Mouse (Mus musculus): ENCODE measurements at regions not wholly inside any gene's neighbourhood (a gene's known extent, or its start where the extent isn't known, plus 50 kb on each side); places are given as distances from the start of the nearest gene placed in this dataset.
"Not testable (repeated sequence)": the region's sequence is repeated elsewhere in the genome, so short reads cannot be mapped to it uniquely, and the experiment has no call there.

DNA sequence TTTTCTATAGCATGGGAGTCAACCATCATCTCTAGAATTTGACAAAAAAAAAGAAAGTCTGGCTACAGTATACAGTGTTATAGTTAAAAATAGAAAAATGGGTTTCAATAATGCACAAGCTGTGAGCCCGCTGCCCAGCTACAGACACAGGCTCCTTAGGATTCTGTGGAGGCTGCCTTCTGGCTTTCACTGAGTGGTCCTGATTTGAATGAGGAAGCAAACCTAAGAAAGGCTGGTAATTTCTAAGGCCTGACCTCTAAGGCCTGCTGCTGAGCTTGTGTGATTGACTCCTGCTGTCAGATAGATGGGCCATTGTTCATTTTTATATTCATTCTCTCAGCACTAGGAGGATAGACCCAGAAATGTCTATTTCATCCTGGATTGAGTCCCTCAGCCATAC, 67.7 kb downstream of the Alg10b start:
- H3K36me3 ChIP-seq (ENCODE audit: control insufficient read depth, insufficient read depth, low read length), result no peaks in the 10 kb centered on the region
- no peak overlapping the region for H3K4me3 ChIP-seq (ENCODE audit: control insufficient read depth in 1 of 2, insufficient read depth in 1 of 2, low read depth in 1 of 2, low read length in 2 of 2)
- no peak overlapping the region for H3K4me2 ChIP-seq (ENCODE audit: low read length)
- no peak overlapping the region for H3K27ac ChIP-seq (replicated peaks in 1 of 2; ENCODE audit: control insufficient read depth in 1 of 2, insufficient read depth in 1 of 2, low read depth in 2 of 2, low read length in 2 of 2)
- H3K9ac ChIP-seq (ENCODE audit: low read length), result no peak overlapping the region
- H3K4me1 ChIP-seq (ENCODE audit: control insufficient read depth in 2 of 2, insufficient read depth in 2 of 2, low read length in 2 of 2), result no peaks in the 10 kb centered on the region
- no peaks in the 10 kb centered on the region for H3K27me3 ChIP-seq (ENCODE audit: control insufficient read depth, insufficient read depth, low read length)
- H3K9me3 ChIP-seq (ENCODE audit: control insufficient read depth, low read length), result no peaks in the 10 kb centered on the region
- 89% methylated on average over 1 of the region's 1 CpGs for WGBS
- ATAC-seq (ENCODE audit: insufficient number of reproducible peaks, insufficient read depth, low FRiP score, low read depth), result no peak

- Histone ChIP-seq H3K4me1 (ENCODE audit: control insufficient read depth in 2 of 2, insufficient read depth in 2 of 2, low read length in 2 of 2) (no peaks in the 10 kb centered on the region), H3K27ac (replicated peaks in 1 of 2; ENCODE audit: control insufficient read depth in 1 of 2, insufficient read depth in 1 of 2, low read depth in 2 of 2, low read length in 2 of 2) (no peak overlapping the region), H3K36me3 (ENCODE audit: control insufficient read depth, insufficient read depth, low read length) (no peaks in the 10 kb centered on the region), H3K9ac (ENCODE audit: low read length) (no peak overlapping the region), H3K9me3 (ENCODE audit: control insufficient read depth, low read length) (no peaks in the 10 kb centered on the region), H3K4me2 (ENCODE audit: low read length) (no peak overlapping the region), H3K27me3 (ENCODE audit: control insufficient read depth, insufficient read depth, low read length) (no peaks in the 10 kb centered on the region), H3K4me3 (ENCODE audit: control insufficient read depth in 1 of 2, insufficient read depth in 1 of 2, low read depth in 1 of 2, low read length in 2 of 2) (no peak overlapping the region)
- no peak for ATAC-seq (ENCODE audit: insufficient number of reproducible peaks, insufficient read depth, low FRiP score, low read depth)
- WGBS, result 54% methylated on average over 2 of the region's 2 CpGs
Measured at GRCm38 (mm10) chr15:90294353-90294922, 70.3 kb downstream of the Alg10b start.

- Histone ChIP-seq H3K36me3 (ENCODE audit: control insufficient read depth, insufficient read depth, low read length) (no peaks in the 10 kb centered on the region), H3K4me3 (ENCODE audit: control insufficient read depth in 1 of 2, insufficient read depth in 1 of 2, low read depth in 1 of 2, low read length in 2 of 2) (no peak overlapping the region), H3K27ac (replicated peaks in 1 of 2; ENCODE audit: control insufficient read depth in 1 of 2, insufficient read depth in 1 of 2, low read depth in 2 of 2, low read length in 2 of 2) (no peak overlapping the region), H3K4me2 (ENCODE audit: low read length) (no peak overlapping the region), H3K9ac (ENCODE audit: low read length) (no peak overlapping the region), H3K27me3 (ENCODE audit: control insufficient read depth, insufficient read depth, low read length) (no peaks in the 10 kb centered on the region), H3K4me1 (ENCODE audit: control insufficient read depth in 2 of 2, insufficient read depth in 2 of 2, low read length in 2 of 2) (no peaks in the 10 kb centered on the region), H3K9me3 (ENCODE audit: control insufficient read depth, low read length) (no peaks in the 10 kb centered on the region)
- WGBS, result 79% methylated on average over 7 of the region's 7 CpGs
- ATAC-seq (ENCODE audit: insufficient number of reproducible peaks, insufficient read depth, low FRiP score, low read depth), result no peak
Measured at GRCm38 (mm10) chr15:90298566-90298965, 74.5 kb downstream of the Alg10b start.

DNA sequence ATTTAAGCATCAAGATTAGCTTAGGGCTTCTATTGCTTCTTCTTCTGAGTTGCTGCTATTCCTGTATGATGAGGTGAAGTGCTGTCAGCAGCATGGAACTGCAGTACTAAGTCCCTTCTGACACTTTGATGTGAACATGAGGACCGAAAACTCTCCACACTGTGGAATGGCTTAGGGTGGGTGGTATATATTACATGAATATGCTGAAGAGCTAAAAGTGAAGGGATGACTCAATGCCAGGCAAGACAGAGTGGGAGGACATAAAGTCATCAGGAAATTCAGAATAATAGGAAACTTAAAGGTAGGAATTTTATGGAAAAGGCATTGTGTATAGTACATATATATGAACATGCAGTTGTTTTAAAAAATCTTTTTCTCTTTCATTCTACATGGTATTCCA, 79.3 kb downstream of the Alg10b start:
- 53% methylated on average over 1 of the region's 1 CpGs for WGBS
- H3K36me3 ChIP-seq (ENCODE audit: control insufficient read depth, insufficient read depth, low read length), result no peaks in the 10 kb centered on the region

DNA sequence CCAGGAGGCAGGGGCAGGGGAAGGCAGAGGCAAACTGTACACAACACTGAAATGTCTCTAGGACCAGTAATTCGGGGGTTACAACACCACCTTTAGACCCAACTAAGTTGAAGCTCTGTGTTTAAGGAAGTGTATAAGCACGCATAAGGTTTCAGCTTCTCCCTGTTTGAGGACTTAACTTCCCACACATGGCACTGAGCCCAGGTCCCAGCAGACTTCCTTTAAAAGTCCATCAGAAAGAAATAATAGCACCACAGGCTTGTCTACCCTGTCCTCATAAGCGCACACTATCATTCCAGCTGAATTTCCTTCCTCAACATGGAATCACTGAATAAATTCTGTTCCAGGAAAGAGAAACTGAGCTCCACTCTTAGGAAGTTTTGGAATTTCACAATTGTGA, 80.9 kb downstream of the Alg10b start:
- H3K4me2 ChIP-seq (ENCODE audit: low read length), result no peak overlapping the region
- no peaks in the 10 kb centered on the region for H3K9me3 ChIP-seq (ENCODE audit: control insufficient read depth, low read length)
- no peak overlapping the region for H3K27ac ChIP-seq (replicated peaks in 1 of 2; ENCODE audit: control insufficient read depth in 1 of 2, insufficient read depth in 1 of 2, low read depth in 2 of 2, low read length in 2 of 2)
- H3K4me1 ChIP-seq (ENCODE audit: control insufficient read depth in 2 of 2, insufficient read depth in 2 of 2, low read length in 2 of 2), result 0 out of 4 replicates have a peak, but pooled peaks cover 0 to 2% of the 10 kb centered on the region in 2 experiments
- ATAC-seq (ENCODE audit: insufficient number of reproducible peaks, insufficient read depth, low FRiP score, low read depth), result no peak
- no peaks in the 10 kb centered on the region for H3K36me3 ChIP-seq (ENCODE audit: control insufficient read depth, insufficient read depth, low read length)
- no peaks in the 10 kb centered on the region for H3K27me3 ChIP-seq (ENCODE audit: control insufficient read depth, insufficient read depth, low read length)
- WGBS, result 65% methylated on average over 3 of the region's 3 CpGs
- no peak overlapping the region for H3K9ac ChIP-seq (ENCODE audit: low read length)
- H3K4me3 ChIP-seq (ENCODE audit: control insufficient read depth in 1 of 2, insufficient read depth in 1 of 2, low read depth in 1 of 2, low read length in 2 of 2), result no peak overlapping the region

More for the DNA sequence above, 79.3 kb downstream of the Alg10b start:
- no peak overlapping the region for H3K9ac ChIP-seq (ENCODE audit: low read length)
- 0 out of 4 replicates have a peak, but pooled peaks cover 0 to under 1% of the 10 kb centered on the region in 2 experiments for H3K4me1 ChIP-seq (ENCODE audit: control insufficient read depth in 2 of 2, insufficient read depth in 2 of 2, low read length in 2 of 2)
- H3K27me3 ChIP-seq (ENCODE audit: control insufficient read depth, insufficient read depth, low read length), result no peaks in the 10 kb centered on the region
- no peak for ATAC-seq (ENCODE audit: insufficient number of reproducible peaks, insufficient read depth, low FRiP score, low read depth)
- H3K4me2 ChIP-seq (ENCODE audit: low read length), result no peak overlapping the region
- no peak overlapping the region for H3K27ac ChIP-seq (replicated peaks in 1 of 2; ENCODE audit: control insufficient read depth in 1 of 2, insufficient read depth in 1 of 2, low read depth in 2 of 2, low read length in 2 of 2)
- H3K9me3 ChIP-seq (ENCODE audit: control insufficient read depth, low read length), result no peaks in the 10 kb centered on the region
- H3K4me3 ChIP-seq (ENCODE audit: control insufficient read depth in 1 of 2, insufficient read depth in 1 of 2, low read depth in 1 of 2, low read length in 2 of 2), result no peak overlapping the region

- no peak overlapping the region for H3K9ac ChIP-seq (ENCODE audit: low read length)
- H3K4me1 ChIP-seq (ENCODE audit: control insufficient read depth in 2 of 2, insufficient read depth in 2 of 2, low read length in 2 of 2), result 0 out of 4 replicates have a peak, but pooled peaks cover 0 to 2% of the 10 kb centered on the region in 2 experiments
- 92% methylated on average over 3 of the region's 3 CpGs for WGBS
- no peaks in the 10 kb centered on the region for H3K27me3 ChIP-seq (ENCODE audit: control insufficient read depth, insufficient read depth, low read length)
- no peak overlapping the region for H3K27ac ChIP-seq (replicated peaks in 1 of 2; ENCODE audit: control insufficient read depth in 1 of 2, insufficient read depth in 1 of 2, low read depth in 2 of 2, low read length in 2 of 2)
- no peak overlapping the region for H3K4me2 ChIP-seq (ENCODE audit: low read length)
- no peaks in the 10 kb centered on the region for H3K36me3 ChIP-seq (ENCODE audit: control insufficient read depth, insufficient read depth, low read length)
- H3K9me3 ChIP-seq (ENCODE audit: control insufficient read depth, low read length), result no peaks in the 10 kb centered on the region
- ATAC-seq (ENCODE audit: insufficient number of reproducible peaks, insufficient read depth, low FRiP score, low read depth), result no peak
- no peak overlapping the region for H3K4me3 ChIP-seq (ENCODE audit: control insufficient read depth in 1 of 2, insufficient read depth in 1 of 2, low read depth in 1 of 2, low read length in 2 of 2)
Measured at GRCm38 (mm10) chr15:90306866-90307265, 82.8 kb downstream of the Alg10b start.

GRCm38 (mm10) chr15:90308433-90308832, 84.3 kb downstream of the Alg10b start:
- not testable (repeated sequence) for H3K9me3 ChIP-seq (ENCODE audit: control insufficient read depth, low read length); ATAC-seq (ENCODE audit: insufficient number of reproducible peaks, insufficient read depth, low FRiP score, low read depth); H3K27me3 ChIP-seq (ENCODE audit: control insufficient read depth, insufficient read depth, low read length); H3K36me3 ChIP-seq (ENCODE audit: control insufficient read depth, insufficient read depth, low read length); H3K4me1 ChIP-seq (ENCODE audit: control insufficient read depth in 2 of 2, insufficient read depth in 2 of 2, low read length in 2 of 2); H3K4me2 ChIP-seq (ENCODE audit: low read length); H3K4me3 ChIP-seq (ENCODE audit: control insufficient read depth in 1 of 2, insufficient read depth in 1 of 2, low read depth in 1 of 2, low read length in 2 of 2); H3K9ac ChIP-seq (ENCODE audit: low read length); H3K27ac ChIP-seq (replicated peaks in 1 of 2; ENCODE audit: control insufficient read depth in 1 of 2, insufficient read depth in 1 of 2, low read depth in 2 of 2, low read length in 2 of 2)
- WGBS, result 22% methylated on average over 5 of the region's 5 CpGs

DNA sequence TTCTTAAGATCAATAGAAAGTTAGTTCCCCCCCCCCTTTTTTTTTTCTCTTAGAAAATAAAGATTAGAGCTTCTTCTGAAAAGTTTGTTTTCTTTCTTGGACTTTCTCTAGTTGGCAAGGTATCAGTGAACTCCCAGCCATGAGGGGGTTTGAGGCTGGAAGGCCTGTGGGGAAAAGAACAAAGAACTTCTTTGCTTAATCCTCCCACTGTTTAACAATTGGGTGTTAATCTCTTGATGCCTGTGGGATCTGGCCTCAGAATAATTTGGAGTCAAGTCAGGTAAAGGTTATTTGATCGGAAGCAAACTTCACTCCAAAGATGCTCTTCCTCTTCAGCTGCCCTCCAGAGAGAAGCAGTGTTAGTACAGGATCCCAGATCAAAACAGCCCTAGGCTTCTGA, 84.8 kb downstream of the Alg10b start:
- Histone ChIP-seq H3K4me3 (ENCODE audit: control insufficient read depth in 1 of 2, insufficient read depth in 1 of 2, low read depth in 1 of 2, low read length in 2 of 2) (no peak overlapping the region), H3K9me3 (ENCODE audit: control insufficient read depth, low read length) (no peaks in the 10 kb centered on the region), H3K27me3 (ENCODE audit: control insufficient read depth, insufficient read depth, low read length) (no peaks in the 10 kb centered on the region), H3K9ac (ENCODE audit: low read length) (no peak overlapping the region), H3K4me1 (ENCODE audit: control insufficient read depth in 2 of 2, insufficient read depth in 2 of 2, low read length in 2 of 2) (0 out of 4 replicates have a peak, but pooled peaks cover 0 to 2% of the 10 kb centered on the region in 2 experiments), H3K4me2 (ENCODE audit: low read length) (no peak overlapping the region), H3K27ac (replicated peaks in 1 of 2; ENCODE audit: control insufficient read depth in 1 of 2, insufficient read depth in 1 of 2, low read depth in 2 of 2, low read length in 2 of 2) (no peak overlapping the region), H3K36me3 (ENCODE audit: control insufficient read depth, insufficient read depth, low read length) (no peaks in the 10 kb centered on the region)
- WGBS, result 25% methylated on average over 1 of the region's 1 CpGs
- no peak for ATAC-seq (ENCODE audit: insufficient number of reproducible peaks, insufficient read depth, low FRiP score, low read depth)
